ENCODE assay signal across 8 mouse cellular contexts in the genomic region with DNA sequence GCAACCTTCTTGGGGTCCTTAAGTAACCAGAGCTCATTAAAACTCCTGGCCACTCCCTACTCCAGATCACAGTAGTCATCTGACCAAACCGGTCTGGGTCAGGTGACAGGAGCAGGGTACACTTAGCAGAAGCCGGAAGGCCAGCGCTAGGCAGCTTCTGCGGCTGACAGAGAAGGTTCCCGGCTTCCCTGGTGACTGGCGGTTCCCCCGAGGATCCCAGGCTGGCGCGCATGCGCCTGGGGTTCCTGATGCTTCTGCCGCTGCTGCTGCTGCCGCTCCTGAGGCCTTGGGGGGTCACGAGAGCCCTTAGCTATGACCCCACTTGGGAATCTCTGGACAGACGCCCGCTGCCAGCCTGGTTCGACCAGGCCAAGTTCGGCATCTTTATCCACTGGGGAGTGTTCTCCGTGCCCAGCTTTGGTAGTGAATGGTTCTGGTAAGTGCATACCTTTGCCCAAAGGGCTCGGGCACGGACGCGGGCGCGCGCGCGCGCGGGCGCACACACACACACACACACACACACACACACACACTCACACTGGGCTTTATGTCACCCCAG. TPM values are rescaled to one million over a fixed set of nuclear protein-coding genes. Genes with fewer than 3 reads are reported as not detected.
DNase-seq lines count a peak whose midpoint lies in the region; ATAC-seq and TF ChIP-seq lines count a peak whose summit lies in the region.

No protein-coding gene starts in this region.

- H3K4me3 ChIP-seq in C2C12 (ENCODE audit: insufficient read depth, poor library complexity, severe bottlenecking), result peak overlapping the region; percentile 31
- H3K4me3 ChIP-seq in heart, embryonic 12.5 days, result peak overlapping the region; percentile 70
- peak overlapping the region; percentile 56 for H3K4me3 ChIP-seq in kidney, postnatal 0 days (replicated peaks; ENCODE audit: low read depth, low read length)
- peak overlapping the region; percentile 69 for H3K4me3 ChIP-seq in liver, embryonic 11.5 days (ENCODE audit: low read depth, low read length)
- peak overlapping the region; percentile 42 for H3K4me3 ChIP-seq in stomach, embryonic 14.5 days (ENCODE audit: low read depth, low read length)

- TF ChIP-seq CTCF in C2C12 (IDR thresholded peaks at IDR 0.05; ENCODE audit: control insufficient read depth, insufficient read depth, insufficient read length), result no peak
- no peak for TF ChIP-seq CTCF in kidney, postnatal 0 days (IDR thresholded peaks at IDR 0.05; ENCODE audit: low read depth)

- H3K36me3 ChIP-seq in C2C12 (ENCODE audit: control insufficient read depth, insufficient read depth), result no peaks in the 10 kb centered on the region
- H3K36me3 ChIP-seq in heart, embryonic 12.5 days, result peaks cover 22% of the 10 kb centered on the region
- peaks cover 12% of the 10 kb centered on the region for H3K36me3 ChIP-seq in kidney, postnatal 0 days (ENCODE audit: insufficient read depth, low read length)
- H3K36me3 ChIP-seq in liver, embryonic 11.5 days (ENCODE audit: control insufficient read depth, insufficient read depth, low read length), result peaks cover 4% of the 10 kb centered on the region; the same call in 1 of the 2 replicates
- no peaks in the 10 kb centered on the region for H3K36me3 ChIP-seq in stomach, embryonic 14.5 days (ENCODE audit: control insufficient read depth, insufficient read depth, low read length)

- peak overlapping the region; percentile 4; the same call in 1 of the 2 replicates for H3K27ac ChIP-seq in heart, embryonic 12.5 days (ENCODE audit: poor library complexity, severe bottlenecking)
- H3K27ac ChIP-seq in kidney, postnatal 0 days, result peak overlapping the region; percentile 58
- peak overlapping the region; percentile 81 for H3K27ac ChIP-seq in liver, embryonic 11.5 days (ENCODE audit: low read depth, low read length)
- no peak overlapping the region for H3K27ac ChIP-seq in stomach, embryonic 14.5 days (ENCODE audit: low read length)

- ATAC-seq in erythroid progenitor cell, adult 5-6 weeks (replicated peaks; ENCODE audit: low FRiP score, poor library complexity, severe bottlenecking), result peak; percentile 69
- peak; percentile 82 for ATAC-seq in heart, embryonic 12.5 days (ENCODE audit: insufficient number of reproducible peaks, low FRiP score)
- ATAC-seq in kidney, postnatal 0 days (replicated peaks; ENCODE audit: low FRiP score, low read depth), result peak; percentile 98
- ATAC-seq in liver, embryonic 11.5 days (replicated peaks; ENCODE audit: low FRiP score), result peak; percentile 85
- peak; percentile 96 for ATAC-seq in stomach, embryonic 14.5 days (ENCODE audit: insufficient number of reproducible peaks, insufficient read depth, low FRiP score, low read depth)

- peaks cover 30% of the 10 kb centered on the region for H3K4me1 ChIP-seq in heart, embryonic 12.5 days (replicated peaks)
- no peaks in the 10 kb centered on the region for H3K4me1 ChIP-seq in kidney, postnatal 0 days (replicated peaks; ENCODE audit: insufficient read depth, low read length)
- H3K4me1 ChIP-seq in liver, embryonic 11.5 days (replicated peaks; ENCODE audit: control insufficient read depth, insufficient read depth, low read length), result peaks cover 10% of the 10 kb centered on the region
- 0 out of 2 replicates have a peak, but pooled peaks cover 2% of the 10 kb centered on the region for H3K4me1 ChIP-seq in stomach, embryonic 14.5 days (ENCODE audit: control insufficient read depth, insufficient read depth, low read length)

- peak overlapping the region; percentile 52 for H3ac ChIP-seq in C2C12 (ENCODE audit: control insufficient read depth, insufficient read length, low read depth)

- H3K27me3 ChIP-seq in C2C12 (ENCODE audit: control insufficient read depth, insufficient read depth, insufficient read length), result no peaks in the 10 kb centered on the region
- H3K27me3 ChIP-seq in heart, embryonic 12.5 days (replicated peaks), result no peaks in the 10 kb centered on the region
- H3K27me3 ChIP-seq in kidney, postnatal 0 days (ENCODE audit: insufficient read depth, low read length), result no peaks in the 10 kb centered on the region
- no peaks in the 10 kb centered on the region for H3K27me3 ChIP-seq in liver, embryonic 11.5 days (replicated peaks; ENCODE audit: control insufficient read depth, insufficient read depth, low read length)
- H3K27me3 ChIP-seq in stomach, embryonic 14.5 days (ENCODE audit: control insufficient read depth, insufficient read depth, low read length), result no peaks in the 10 kb centered on the region

- peak overlapping the region; percentile 83 for H3K4me2 ChIP-seq in heart, embryonic 12.5 days
- H3K4me2 ChIP-seq in kidney, postnatal 0 days (ENCODE audit: low read length), result peak overlapping the region; percentile 87
- peak overlapping the region; percentile 79 for H3K4me2 ChIP-seq in liver, embryonic 11.5 days
- peak overlapping the region; percentile 64 for H3K4me2 ChIP-seq in stomach, embryonic 14.5 days (replicated peaks; ENCODE audit: low read depth, low read length)

- DNase-seq in brain, embryonic 18.5 days (ENCODE audit: low read depth, low spot score), result peak; percentile 55
- DNase-seq in kidney, postnatal 0 days (ENCODE audit: low spot score), result peak; percentile 93
- peak; percentile 85 for DNase-seq in liver, embryonic 11.5 days (ENCODE audit: low spot score)
- peak; percentile 85 for DNase-seq in naive thymus-derived CD4-positive, alpha-beta T cell, adult 2 months (ENCODE audit: low read depth)

- no peaks in the 10 kb centered on the region for H3K79me3 ChIP-seq in C2C12 (ENCODE audit: low read depth)

- H3K79me2 ChIP-seq in C2C12 (ENCODE audit: control insufficient read depth, insufficient read depth), result no peaks in the 10 kb centered on the region

- H3K9ac ChIP-seq in heart, embryonic 12.5 days, result peak overlapping the region; percentile 80
- peak overlapping the region; percentile 63 for H3K9ac ChIP-seq in kidney, postnatal 0 days (ENCODE audit: low read depth, low read length)
- H3K9ac ChIP-seq in liver, embryonic 11.5 days (ENCODE audit: low read depth, low read length), result peak overlapping the region; percentile 80
- peak overlapping the region; percentile 31; the same call in 1 of the 2 replicates for H3K9ac ChIP-seq in stomach, embryonic 14.5 days (replicated peaks; ENCODE audit: low read depth, low read length)

- H3K9me3 ChIP-seq in heart, embryonic 12.5 days (replicated peaks), result no peaks in the 10 kb centered on the region
- H3K9me3 ChIP-seq in kidney, postnatal 0 days (replicated peaks; ENCODE audit: low read length), result no peaks in the 10 kb centered on the region
- no peaks in the 10 kb centered on the region for H3K9me3 ChIP-seq in liver, embryonic 11.5 days (ENCODE audit: control insufficient read depth, low read length)
- H3K9me3 ChIP-seq in stomach, embryonic 14.5 days (ENCODE audit: control insufficient read depth, low read depth, low read length), result no peaks in the 10 kb centered on the region

- WGBS in heart, embryonic 12.5 days, result under 1% methylated on average over 28 of the region's 30 CpGs
- WGBS in kidney, postnatal 0 days, result 0% methylated on average over 30 of the region's 30 CpGs
- whole genome bisulfite sequencing in liver, embryonic 11.5 days, result under 1% methylated on average over 29 of the region's 30 CpGs
- under 1% methylated on average over 29 of the region's 30 CpGs for WGBS in stomach, embryonic 14.5 days

TF ChIP-seq in C2C12, 6 proteins besides CTCF, POLR2A, EP300 and RAD21:
- no peak for TF ChIP-seq MYOG (IDR thresholded peaks at IDR 0.05; ENCODE audit: control insufficient read depth, extremely low read depth, insufficient read length)
- TF ChIP-seq USF1 (IDR thresholded peaks at IDR 0.05; ENCODE audit: low read depth), result peak; percentile 39

RNA-seq across cellular contexts. Expression of a gene that starts 1.7 kb away (rescaled TPM):
- polyA plus RNA-seq in C2C12 (2012; fragmentation: generic; extraction: Trizol), result 4.4 TPM
- 29.8 and 38.2 TPM in 2 replicates for total RNA-seq in erythroid progenitor cell, adult 5-6 weeks (2015; ENCODE audit: low replicate concordance)
- 13.3 and 17.3 TPM in 2 replicates for total RNA-seq in erythroid progenitor cell, adult 5-6 weeks (2017; ENCODE audit: low replicate concordance)
- polyA plus RNA-seq in heart, embryonic 12.5 days (2016; fragmentation: Nextera tagmentation; extraction: Ambion mirVana), result 63.2 and 67.6 TPM in 2 replicates
- 191 and 212 TPM in 2 replicates for polyA plus RNA-seq in kidney, postnatal 0 days (2015; fragmentation: Nextera tagmentation; extraction: Ambion mirVana)
- 85.0 and 90.9 TPM in 2 replicates for polyA plus RNA-seq in liver, embryonic 11.5 days (2014; fragmentation: Nextera tagmentation; extraction: Ambion mirVana)
- 59.0 and 63.8 TPM in 2 replicates for polyA plus RNA-seq in stomach, embryonic 14.5 days (2014; fragmentation: Nextera tagmentation; extraction: Ambion mirVana)

RNA-seq across cellular contexts. Expression of a gene that starts 26.8 kb away (rescaled TPM):
- polyA plus RNA-seq in C2C12 (2012; fragmentation: generic; extraction: Trizol), result not detected
- total RNA-seq in erythroid progenitor cell, adult 5-6 weeks (2015; ENCODE audit: low replicate concordance), result 5.0 and 6.1 TPM in 2 replicates
- 3.6 and 6.9 TPM in 2 replicates for total RNA-seq in erythroid progenitor cell, adult 5-6 weeks (2017; ENCODE audit: low replicate concordance)
- polyA plus RNA-seq in heart, embryonic 12.5 days (2016; fragmentation: Nextera tagmentation; extraction: Ambion mirVana), result 58.1 and 65.7 TPM in 2 replicates
- 23.7 and 26.4 TPM in 2 replicates for polyA plus RNA-seq in kidney, postnatal 0 days (2015; fragmentation: Nextera tagmentation; extraction: Ambion mirVana)
- 18.0 and 19.3 TPM in 2 replicates for polyA plus RNA-seq in liver, embryonic 11.5 days (2014; fragmentation: Nextera tagmentation; extraction: Ambion mirVana)
- polyA plus RNA-seq in stomach, embryonic 14.5 days (2014; fragmentation: Nextera tagmentation; extraction: Ambion mirVana), result 48.8 and 50.0 TPM in 2 replicates

RNA-seq across cellular contexts. Expression of a gene that starts 51.7 kb away (rescaled TPM):
- 7.5 TPM for polyA plus RNA-seq in C2C12 (2012; fragmentation: generic; extraction: Trizol)
- total RNA-seq in erythroid progenitor cell, adult 5-6 weeks (2015; ENCODE audit: low replicate concordance), result 1.1 TPM in 1 of 2 replicates, not detected in the other
- total RNA-seq in erythroid progenitor cell, adult 5-6 weeks (2017; ENCODE audit: low replicate concordance), result 1.2 TPM in 1 of 2 replicates, not detected in the other
- polyA plus RNA-seq in heart, embryonic 12.5 days (2016; fragmentation: Nextera tagmentation; extraction: Ambion mirVana), result 2.2 and 3.2 TPM in 2 replicates
- polyA plus RNA-seq in kidney, postnatal 0 days (2015; fragmentation: Nextera tagmentation; extraction: Ambion mirVana), result 4.9 and 5.6 TPM in 2 replicates
- 5.7 and 6.0 TPM in 2 replicates for polyA plus RNA-seq in liver, embryonic 11.5 days (2014; fragmentation: Nextera tagmentation; extraction: Ambion mirVana)
- polyA plus RNA-seq in stomach, embryonic 14.5 days (2014; fragmentation: Nextera tagmentation; extraction: Ambion mirVana), result 5.5 and 6.3 TPM in 2 replicates

RNA-seq across cellular contexts. Expression of a gene that starts 51.9 kb away (rescaled TPM):
- polyA plus RNA-seq in C2C12 (2012; fragmentation: generic; extraction: Trizol), result 6.3 TPM
- 9.7 and 16.8 TPM in 2 replicates for total RNA-seq in erythroid progenitor cell, adult 5-6 weeks (2015; ENCODE audit: low replicate concordance)
- total RNA-seq in erythroid progenitor cell, adult 5-6 weeks (2017; ENCODE audit: low replicate concordance), result 1.8 and 4.0 TPM in 2 replicates
- 20.2 and 20.4 TPM in 2 replicates for polyA plus RNA-seq in heart, embryonic 12.5 days (2016; fragmentation: Nextera tagmentation; extraction: Ambion mirVana)
- 31.3 and 31.4 TPM in 2 replicates for polyA plus RNA-seq in kidney, postnatal 0 days (2015; fragmentation: Nextera tagmentation; extraction: Ambion mirVana)
- 21.1 and 26.1 TPM in 2 replicates for polyA plus RNA-seq in liver, embryonic 11.5 days (2014; fragmentation: Nextera tagmentation; extraction: Ambion mirVana)
- 29.1 and 31.7 TPM in 2 replicates for polyA plus RNA-seq in stomach, embryonic 14.5 days (2014; fragmentation: Nextera tagmentation; extraction: Ambion mirVana)

Comparison
In these comparisons a context has a peak if more than half of its experiments do, and no peak if none do; other contexts are left out.
1. RNA of a gene that starts 1.7 kb away (polyA plus RNA-seq): 191 to 212 TPM in kidney, postnatal 0 days, 85.0 to 90.9 TPM in liver, embryonic 11.5 days, 59.0 to 63.8 TPM in stomach, embryonic 14.5 days and 63.2 to 67.6 TPM in heart, embryonic 12.5 days; 4.4 TPM in C2C12 (single experiment); every median in the first group is over 10 times any median in the second.
2. RNA of a gene that starts 26.8 kb away (polyA plus RNA-seq): 58.1 to 65.7 TPM in heart, embryonic 12.5 days, 48.8 to 50.0 TPM in stomach, embryonic 14.5 days, 23.7 to 26.4 TPM in kidney, postnatal 0 days and 18.0 to 19.3 TPM in liver, embryonic 11.5 days; not detected in C2C12 (single experiment); every median in the first group is over 10 times any median in the second.
3. Peak in every context shown above with its lines, with median percentiles within 50 percentile points of each other: H3K4me3 ChIP-seq, DNase-seq, ATAC-seq, H3K4me2 ChIP-seq and H3K9ac ChIP-seq.